Mouse (Mus musculus): ENCODE measurements at regions not wholly inside any gene's neighbourhood (a gene's known extent, or its start where the extent isn't known, plus 50 kb on each side); places are given as distances from the start of the nearest gene placed in this dataset.

DNA sequence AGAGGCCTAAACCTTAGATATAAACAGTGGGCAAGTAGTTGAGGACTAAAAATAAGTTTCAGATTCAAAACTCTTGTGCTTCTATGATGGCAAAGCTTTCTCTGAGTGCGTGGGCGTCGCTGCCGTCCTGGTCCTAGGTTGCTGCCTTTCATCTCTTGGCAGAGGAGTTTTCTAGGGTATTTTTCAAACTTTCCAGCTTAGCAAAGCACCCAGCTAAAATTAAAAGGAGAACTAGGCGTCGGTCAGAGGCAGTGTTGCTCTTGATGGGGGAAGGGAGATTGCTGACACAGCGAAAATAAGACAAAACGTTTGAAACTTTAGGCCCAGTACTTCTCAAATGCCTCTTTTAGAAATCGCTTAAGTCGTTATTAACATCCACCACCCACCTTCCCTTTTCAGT, 80.1 kb upstream of the Zeb2 start:
- 0 out of 4 replicates have a peak overlapping the region, but pooled peaks of 1 of the 2 experiments have one; percentile 10 for H3K4me3 ChIP-seq (ENCODE audit: control insufficient read depth in 1 of 2, insufficient read depth in 1 of 2, low read depth in 2 of 2, low read length in 2 of 2)
- no peaks in the 10 kb centered on the region for H3K79me2 ChIP-seq (ENCODE audit: control insufficient read depth, insufficient read depth, low read length, poor library complexity)
- H3K27me3 ChIP-seq (ENCODE audit: control insufficient read depth in 1 of 2, insufficient read depth in 2 of 2, low read length in 2 of 2), result no peaks in the 10 kb centered on the region
- H3K9ac ChIP-seq (ENCODE audit: control insufficient read depth, low read depth, low read length, poor library complexity, severe bottlenecking), result peak overlapping the region; percentile 2
- H3K27ac ChIP-seq (ENCODE audit: control insufficient read depth, low read depth, low read length), result peak overlapping the region; percentile 19; the same call in 1 of the 2 replicates
- peaks cover 0 to 7% of the 10 kb centered on the region in 2 experiments; a peak in 2 of 4 replicates for H3K36me3 ChIP-seq (ENCODE audit: control insufficient read depth in 1 of 2, insufficient read depth in 2 of 2, low read length in 2 of 2)
- peak; percentile 66 for DNase-seq (ENCODE audit: low read depth, low spot score)
- no peaks in the 10 kb centered on the region for H3K9me3 ChIP-seq (replicated peaks; ENCODE audit: insufficient read depth, low read length)
- peaks cover 5 to 7% of the 10 kb centered on the region in 2 experiments; a peak in 3 of 4 replicates for H3K4me1 ChIP-seq (ENCODE audit: control insufficient read depth in 1 of 2, insufficient read depth in 2 of 2, low read length in 2 of 2)
- TF ChIP-seq CHD2 (IDR thresholded peaks at IDR 0.05; ENCODE audit: low read length) (peak; percentile 28; the same call in 1 of the 2 replicates), USF2 (IDR thresholded peaks at IDR 0.05; ENCODE audit: borderline replicate concordance in 1 of 2, insufficient read depth in 1 of 2, low read depth in 1 of 2, low read length in 2 of 2) (no peak), EP300 (IDR thresholded peaks at IDR 0.05; ENCODE audit: low read depth in 1 of 2, low read length in 2 of 2) (peak in 1 of 2 experiments; percentile 25; a peak in 1 of 4 replicates), MAFK (IDR thresholded peaks at IDR 0.05; ENCODE audit: borderline replicate concordance, low read depth, low read length) (peak; percentile 100), KAT2A (conservative IDR thresholded peaks at IDR 0.05; ENCODE audit: low read depth, low read length) (no peak)

DNA sequence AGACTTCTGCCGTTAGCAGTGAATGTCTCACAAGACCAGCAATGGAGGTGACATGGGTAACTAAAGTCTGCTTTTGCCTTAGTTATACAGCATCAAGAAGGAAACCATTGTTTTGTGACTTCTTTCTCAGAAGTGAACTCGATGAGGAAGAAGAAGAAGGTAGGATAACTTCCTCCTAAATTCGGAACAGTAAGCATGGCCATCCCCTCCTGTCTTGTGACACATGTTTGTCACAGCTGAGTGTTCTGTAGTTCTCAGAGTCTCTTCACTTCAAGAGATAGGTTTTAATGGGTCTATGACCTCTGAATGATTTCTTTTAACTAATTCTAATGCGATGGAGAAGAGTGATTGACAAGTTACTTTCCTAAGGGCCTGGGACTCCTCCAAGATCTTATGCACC, 79.3 kb upstream of the Zeb2 start:
- H3K4me1 ChIP-seq (ENCODE audit: control insufficient read depth in 1 of 2, insufficient read depth in 2 of 2, low read length in 2 of 2), result peaks cover 5 to 7% of the 10 kb centered on the region in 2 experiments; a peak in 3 of 4 replicates

DNA sequence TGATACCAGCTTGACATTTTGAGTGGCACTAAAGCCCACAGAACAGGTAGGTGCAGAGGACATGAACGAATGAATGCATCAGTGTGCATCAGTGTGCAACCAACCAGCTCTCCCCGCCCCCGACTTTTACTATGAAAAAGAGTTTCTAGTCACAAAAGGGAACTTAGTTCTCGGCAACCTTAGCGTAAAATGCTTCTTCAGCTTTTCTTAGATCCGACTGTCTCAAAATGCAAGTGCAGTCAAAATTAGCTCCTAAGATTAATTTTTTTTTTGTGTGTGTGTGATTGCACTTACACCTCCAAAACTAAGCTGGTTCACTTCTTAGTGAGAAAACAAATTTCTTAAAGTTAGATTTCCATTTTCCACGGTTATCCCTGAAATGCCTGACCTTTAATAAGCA, 77.1 kb upstream of the Zeb2 start:
- H3K27me3 ChIP-seq (ENCODE audit: control insufficient read depth in 1 of 2, insufficient read depth in 2 of 2, low read length in 2 of 2), result no peaks in the 10 kb centered on the region
- H3K79me2 ChIP-seq (ENCODE audit: control insufficient read depth, insufficient read depth, low read length, poor library complexity), result no peaks in the 10 kb centered on the region
- no peak overlapping the region for H3K9ac ChIP-seq (ENCODE audit: control insufficient read depth, low read depth, low read length, poor library complexity, severe bottlenecking)
- peaks cover 0 to 7% of the 10 kb centered on the region in 2 experiments; a peak in 2 of 4 replicates for H3K36me3 ChIP-seq (ENCODE audit: control insufficient read depth in 1 of 2, insufficient read depth in 2 of 2, low read length in 2 of 2)
- no peak overlapping the region for H3K27ac ChIP-seq (ENCODE audit: control insufficient read depth, low read depth, low read length)
- TF ChIP-seq NRF1 (IDR thresholded peaks at IDR 0.05; ENCODE audit: insufficient read depth, low read depth, low read length, poor library complexity, severe bottlenecking), result no peak
- TF ChIP-seq KAT2A (conservative IDR thresholded peaks at IDR 0.05; ENCODE audit: low read depth, low read length), result no peak
- no peak for TF ChIP-seq JUND (IDR thresholded peaks at IDR 0.05; ENCODE audit: low read depth, low read length)
- TF ChIP-seq ZNF384 (IDR thresholded peaks at IDR 0.05; ENCODE audit: low read depth, low read length), result no peak
- TF ChIP-seq UBTF (IDR thresholded peaks at IDR 0.05; ENCODE audit: borderline replicate concordance, insufficient read depth, low read depth, low read length), result no peak
- TF ChIP-seq POLR2A (IDR thresholded peaks at IDR 0.05; ENCODE audit: control insufficient read depth in 1 of 2, insufficient read depth in 1 of 2, low read depth in 1 of 2, low read length in 2 of 2, poor library complexity in 1 of 2), result no peak
- no peak for DNase-seq (ENCODE audit: low read depth, low spot score)
- H3K9me3 ChIP-seq (replicated peaks; ENCODE audit: insufficient read depth, low read length), result no peaks in the 10 kb centered on the region
- peaks cover 5 to 7% of the 10 kb centered on the region in 2 experiments; a peak in 3 of 4 replicates for H3K4me1 ChIP-seq (ENCODE audit: control insufficient read depth in 1 of 2, insufficient read depth in 2 of 2, low read length in 2 of 2)
- H3K4me3 ChIP-seq (ENCODE audit: control insufficient read depth in 1 of 2, insufficient read depth in 1 of 2, low read depth in 2 of 2, low read length in 2 of 2), result no peak overlapping the region

More for the DNA sequence above, 79.3 kb upstream of the Zeb2 start:
- Histone ChIP-seq H3K9me3 (replicated peaks; ENCODE audit: insufficient read depth, low read length) (no peaks in the 10 kb centered on the region), H3K4me3 (ENCODE audit: control insufficient read depth in 1 of 2, insufficient read depth in 1 of 2, low read depth in 2 of 2, low read length in 2 of 2) (no peak overlapping the region), H3K27me3 (ENCODE audit: control insufficient read depth in 1 of 2, insufficient read depth in 2 of 2, low read length in 2 of 2) (no peaks in the 10 kb centered on the region), H3K9ac (ENCODE audit: control insufficient read depth, low read depth, low read length, poor library complexity, severe bottlenecking) (no peak overlapping the region), H3K79me2 (ENCODE audit: control insufficient read depth, insufficient read depth, low read length, poor library complexity) (no peaks in the 10 kb centered on the region), H3K27ac (ENCODE audit: control insufficient read depth, low read depth, low read length) (no peak overlapping the region), H3K36me3 (ENCODE audit: control insufficient read depth in 1 of 2, insufficient read depth in 2 of 2, low read length in 2 of 2) (peaks cover 0 to 7% of the 10 kb centered on the region in 2 experiments; a peak in 2 of 4 replicates)
- no peak for TF ChIP-seq MAX (IDR thresholded peaks at IDR 0.05; ENCODE audit: low read length)
- TF ChIP-seq POLR2A (IDR thresholded peaks at IDR 0.05; ENCODE audit: control insufficient read depth in 1 of 2, insufficient read depth in 1 of 2, low read depth in 1 of 2, low read length in 2 of 2, poor library complexity in 1 of 2), result no peak
- TF ChIP-seq MAFK (IDR thresholded peaks at IDR 0.05; ENCODE audit: borderline replicate concordance, low read depth, low read length), result no peak
- no peak for TF ChIP-seq GATA1 (IDR thresholded peaks at IDR 0.05; ENCODE audit: low read depth, low read length)
- no peak for TF ChIP-seq JUND (IDR thresholded peaks at IDR 0.05; ENCODE audit: low read depth, low read length)
- no peak for TF ChIP-seq KAT2A (conservative IDR thresholded peaks at IDR 0.05; ENCODE audit: low read depth, low read length)
- TF ChIP-seq USF1 (IDR thresholded peaks at IDR 0.05; ENCODE audit: low read depth, low read length), result no peak
- TF ChIP-seq NELFE (IDR thresholded peaks at IDR 0.05; ENCODE audit: low read depth, low read length), result no peak
- TF ChIP-seq HCFC1 (IDR thresholded peaks at IDR 0.05; ENCODE audit: low read depth, low read length), result no peak
- no peak for TF ChIP-seq RCOR1 (IDR thresholded peaks at IDR 0.05; ENCODE audit: low read depth, low read length)
- no peak for DNase-seq (ENCODE audit: low read depth, low spot score)
